Mouse (Mus musculus) liver, adult 2 months (tissue): Measurements from ENCODE around the gene Map4.

Source experiments
- CTCF ChIP-seq: fragments of 200-500 bp; IDR thresholded peaks from 2 replicates; pipeline ENCODE4 v1.5.1; 2011; ENCODE audit warnings: low read depth, low read length, control low read depth
- POLR2A ChIP-seq: fragments of 200-500 bp; IDR thresholded peaks from 2 replicates; pipeline ENCODE4 v1.6.1; 2011; ENCODE audit warnings: low read length, control low read depth; ENCODE audit not compliant: insufficient read depth; ENCODE audit errors: extremely low read depth

DNA sequence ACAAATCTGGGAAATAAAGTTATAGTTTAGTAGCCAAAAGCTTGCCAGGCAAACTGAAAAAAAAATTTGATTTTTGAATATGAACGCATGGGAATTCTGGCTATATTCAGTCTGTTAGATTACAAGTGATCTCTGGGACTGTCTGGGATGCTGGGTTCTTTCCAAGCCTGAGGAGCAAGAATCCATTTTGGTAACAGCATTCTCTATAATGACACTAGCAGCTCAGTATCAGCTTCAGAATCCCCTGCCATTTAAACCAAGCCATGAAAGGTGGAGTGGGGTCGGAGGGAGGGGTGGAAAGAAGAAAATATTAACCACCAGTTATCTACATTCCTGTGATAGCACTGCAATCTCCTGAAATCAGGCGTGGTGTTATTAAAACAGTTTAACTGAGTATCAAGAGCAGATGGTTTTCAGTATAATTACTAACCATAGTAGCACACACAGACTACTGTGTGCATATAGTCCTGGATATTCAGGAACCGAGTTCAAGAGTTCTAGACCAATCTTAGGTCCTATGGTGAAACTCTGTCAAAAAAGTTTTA, 38.6 kb downstream of the Map4 start:
- TF ChIP-seq CTCF: no peak
- no peak for TF ChIP-seq POLR2A
